Mouse (Mus musculus): ENCODE measurements around the gene Tkt.

- TF ChIP-seq CTCF (IDR thresholded peaks at IDR 0.05; ENCODE audit: borderline replicate concordance, extremely low read depth, insufficient read depth, insufficient read length) = no peak
- no peak for TF ChIP-seq POLR2A (IDR thresholded peaks at IDR 0.05; ENCODE audit: borderline replicate concordance, extremely low read depth, insufficient read depth, insufficient read length, poor library complexity, severe bottlenecking)
Observed at GRCm38 (mm10) chr14:30584497-30585251, 36.5 kb downstream of the Tkt start.

Data from brain, embryonic 14.5 days (tissue).